Mouse (Mus musculus) hindbrain, embryonic 15.5 days (tissue): ENCODE measurements at regions not wholly inside any gene's neighbourhood (a gene's known extent, or its start where the extent isn't known, plus 50 kb on each side); places are given as distances from the start of the nearest gene placed in this dataset.

Source experiments
- ATAC-seq: fragments of 200-750 bp; cut with Nextera tagmentation; 2 replicates; pipeline ENCODE4 v1.8.0; 2017; ENCODE audit warnings: low read depth, moderate number of reproducible peaks, moderate TSS enrichment; ENCODE audit not compliant: low FRiP score
- H3K27ac ChIP-seq: fragments of 300-500 bp; sonication (generic); replicated peaks from 2 replicates; pipeline ENCODE4 v1.5.1; 2015; ENCODE audit warnings: mild to moderate bottlenecking, inconsistent platforms
- H3K27me3 ChIP-seq: fragments of 300-500 bp; sonication (generic); 2 replicates; pipeline ENCODE4 v1.6.1; 2015; ENCODE audit warnings: control low read depth, inconsistent platforms
- H3K36me3 ChIP-seq: fragments of 300-500 bp; sonication (generic); 2 replicates; pipeline ENCODE4 v1.6.1; 2015; ENCODE audit warnings: control low read depth, inconsistent platforms
- H3K4me1 ChIP-seq: fragments of 300-500 bp; sonication (generic); replicated peaks from 2 replicates; pipeline ENCODE4 v1.6.1; 2015; ENCODE audit warnings: control low read depth, inconsistent platforms
- H3K4me2 ChIP-seq: fragments of 300-500 bp; sonication (generic); 2 replicates; pipeline ENCODE4 v1.6.1; 2015; ENCODE audit warnings: moderate library complexity, mild to moderate bottlenecking, inconsistent platforms
- H3K4me3 ChIP-seq: fragments of 300-500 bp; sonication (generic); 2 replicates; pipeline ENCODE4 v1.5.1; 2015; ENCODE audit warnings: mild to moderate bottlenecking, inconsistent platforms
- H3K9ac ChIP-seq: fragments of 300-500 bp; sonication (generic); 2 replicates; pipeline ENCODE4 v1.6.1; 2015; ENCODE audit warnings: inconsistent platforms
- H3K9me3 ChIP-seq: fragments of 300-500 bp; sonication (generic); 2 replicates; pipeline ENCODE4 v1.6.1; 2016; ENCODE audit warnings: control low read depth, inconsistent platforms
- WGBS: fragments of 180-500 bp; shearing (Covaris S2); methylation state at CpG from one replicate; pipeline ENCODE4 v1.1.7; 2015; 5-methylcytosine and 5-hydroxymethylcytosine counted together

DNA sequence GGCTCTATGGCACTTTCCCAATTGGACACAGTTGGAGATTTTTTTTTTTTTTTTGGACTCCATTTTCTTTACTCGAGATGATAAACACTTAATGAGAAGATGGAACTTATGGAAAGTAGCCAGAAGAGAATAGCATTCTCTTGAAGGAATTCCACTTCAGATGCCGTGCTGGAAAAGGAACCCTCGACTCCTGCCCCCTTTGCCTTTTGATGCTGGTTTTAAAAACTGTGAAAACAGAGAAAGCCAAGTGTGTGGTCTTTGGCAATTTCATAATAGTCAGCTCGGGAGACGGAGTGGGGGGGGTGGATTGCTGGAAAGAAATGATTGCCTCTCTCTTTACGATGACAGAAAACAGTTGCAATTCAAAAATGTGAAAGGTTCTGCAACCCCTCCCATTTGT is 429.2 kb downstream of the Fgf9 start:
- no peak overlapping the region for H3K4me3 ChIP-seq
- 28% methylated on average over 6 of the region's 6 CpGs for WGBS
- no peaks in the 10 kb centered on the region for H3K4me1 ChIP-seq
- H3K36me3 ChIP-seq = no peaks in the 10 kb centered on the region
- no peak overlapping the region for H3K27ac ChIP-seq
- H3K4me2 ChIP-seq = no peak overlapping the region
- H3K27me3 ChIP-seq = no peaks in the 10 kb centered on the region
- no peak for ATAC-seq
- H3K9me3 ChIP-seq = no peaks in the 10 kb centered on the region
- no peak overlapping the region for H3K9ac ChIP-seq

DNA sequence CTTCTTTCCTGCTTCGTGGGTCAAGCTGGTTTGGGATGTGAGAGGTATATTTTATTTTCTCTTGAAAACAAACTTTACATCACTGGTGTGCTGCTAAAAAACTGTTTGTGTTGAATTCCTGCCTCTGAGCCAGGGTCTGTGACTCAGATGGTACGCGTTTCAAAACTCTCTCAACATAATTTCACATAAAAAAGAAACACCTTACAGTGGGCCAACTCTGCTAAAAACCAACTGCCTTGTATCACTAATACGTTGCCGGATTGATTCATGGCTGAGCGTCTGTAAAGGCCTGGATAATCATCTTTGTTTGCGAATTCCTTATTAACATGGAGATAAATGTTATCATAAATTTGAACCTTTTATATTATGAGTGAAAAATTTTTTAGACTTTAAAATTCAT is 428.7 kb downstream of the Fgf9 start:
- H3K9me3 ChIP-seq = no peaks in the 10 kb centered on the region
- WGBS = 84% methylated on average over 7 of the region's 7 CpGs
- H3K27ac ChIP-seq = no peak overlapping the region

DNA sequence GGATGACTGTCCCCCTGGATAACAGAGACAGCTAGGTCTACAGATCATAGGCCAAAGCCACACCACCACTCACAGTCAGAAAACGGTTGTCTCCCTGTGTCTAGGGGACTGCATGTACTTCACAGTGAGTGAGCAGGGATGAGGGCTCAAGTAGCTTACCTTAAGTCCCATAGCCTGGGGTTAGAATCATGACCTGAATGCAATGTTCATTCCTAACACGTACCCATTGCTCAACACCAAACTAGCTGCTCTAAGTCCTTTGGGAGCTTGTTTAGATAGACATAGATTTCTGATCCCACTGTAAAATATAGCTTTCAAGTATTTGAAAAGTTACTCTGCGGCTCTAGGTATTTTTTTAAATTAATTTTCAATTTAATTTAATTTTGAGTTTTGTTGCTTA is 426.6 kb downstream of the Fgf9 start:
- H3K4me3 ChIP-seq = no peak overlapping the region
- no peaks in the 10 kb centered on the region for H3K4me1 ChIP-seq
- no peak overlapping the region for H3K4me2 ChIP-seq
- WGBS = 90% methylated on average over 3 of the region's 3 CpGs
- no peak overlapping the region for H3K27ac ChIP-seq
- no peak overlapping the region for H3K9ac ChIP-seq
- H3K36me3 ChIP-seq = no peaks in the 10 kb centered on the region
- H3K9me3 ChIP-seq = no peaks in the 10 kb centered on the region
- H3K27me3 ChIP-seq = no peaks in the 10 kb centered on the region
- no peak for ATAC-seq

More for the DNA sequence above, 428.7 kb downstream of the Fgf9 start:
- Histone ChIP-seq H3K27me3 (no peaks in the 10 kb centered on the region), H3K4me3 (no peak overlapping the region), H3K4me2 (no peak overlapping the region), H3K9ac (no peak overlapping the region), H3K4me1 (no peaks in the 10 kb centered on the region), H3K36me3 (no peaks in the 10 kb centered on the region)
- ATAC-seq = no peak

DNA sequence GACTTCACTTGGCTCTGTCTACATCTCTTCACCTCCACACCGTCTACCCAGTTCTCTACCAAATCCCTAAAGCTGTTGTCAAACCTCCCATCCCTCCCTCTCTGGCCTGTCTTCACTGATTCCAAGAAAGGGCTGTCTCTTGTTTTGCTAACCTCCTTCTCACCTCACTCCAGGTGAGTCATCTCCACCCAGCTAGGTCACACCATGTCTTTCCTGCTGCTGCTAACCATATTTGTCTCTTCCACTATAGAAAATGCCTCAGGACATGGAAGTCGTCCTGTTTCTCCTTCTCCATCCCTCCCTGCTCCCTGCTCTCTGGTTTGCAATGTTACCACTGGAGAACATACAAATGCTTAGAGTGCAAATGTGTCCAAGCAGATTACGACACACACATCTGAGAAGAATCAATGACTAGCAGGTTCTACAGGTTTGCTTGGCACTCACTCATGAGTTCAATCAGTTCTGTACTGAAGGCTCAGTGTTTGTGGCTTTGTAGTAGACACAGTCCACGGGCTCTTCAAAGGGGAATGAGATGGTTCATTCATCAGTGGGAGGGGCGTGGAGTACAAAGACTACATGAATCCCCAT is 424.1 kb downstream of the Fgf9 start:
- Histone ChIP-seq H3K9ac (no peak overlapping the region), H3K4me2 (no peak overlapping the region), H3K9me3 (no peaks in the 10 kb centered on the region), H3K4me1 (no peaks in the 10 kb centered on the region), H3K27me3 (no peaks in the 10 kb centered on the region), H3K27ac (no peak overlapping the region), H3K36me3 (no peaks in the 10 kb centered on the region), H3K4me3 (no peak overlapping the region)
- WGBS = 80% methylated on average over 5 of the region's 5 CpGs
- no peak for ATAC-seq

DNA sequence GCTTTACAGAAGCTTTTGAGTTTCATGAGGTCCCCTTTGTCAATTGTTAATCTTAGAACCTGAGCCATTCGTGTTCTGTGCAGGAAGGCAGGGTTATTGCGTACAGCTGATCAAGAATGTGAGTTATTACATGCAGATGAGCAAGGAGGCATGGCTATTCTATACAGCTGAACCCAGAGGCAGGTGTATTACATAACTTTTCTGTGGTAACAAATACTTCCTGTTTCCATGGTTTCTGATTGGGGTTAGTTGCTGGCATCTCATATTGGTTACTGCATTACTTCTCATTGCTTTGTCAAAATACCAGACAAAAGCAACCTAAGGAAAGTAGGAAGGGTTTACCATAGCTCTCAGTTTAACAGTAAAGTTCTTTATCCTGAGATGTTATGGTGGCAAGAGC is 421.8 kb downstream of the Fgf9 start:
- H3K27ac ChIP-seq = no peak overlapping the region
- no peaks in the 10 kb centered on the region for H3K27me3 ChIP-seq
- no peaks in the 10 kb centered on the region for H3K36me3 ChIP-seq
- H3K4me3 ChIP-seq = no peak overlapping the region
- no peak for ATAC-seq
- H3K4me2 ChIP-seq = no peak overlapping the region
- H3K9ac ChIP-seq = no peak overlapping the region
- WGBS = 92% methylated on average over 2 of the region's 2 CpGs
- H3K4me1 ChIP-seq = no peaks in the 10 kb centered on the region
- no peaks in the 10 kb centered on the region for H3K9me3 ChIP-seq

DNA sequence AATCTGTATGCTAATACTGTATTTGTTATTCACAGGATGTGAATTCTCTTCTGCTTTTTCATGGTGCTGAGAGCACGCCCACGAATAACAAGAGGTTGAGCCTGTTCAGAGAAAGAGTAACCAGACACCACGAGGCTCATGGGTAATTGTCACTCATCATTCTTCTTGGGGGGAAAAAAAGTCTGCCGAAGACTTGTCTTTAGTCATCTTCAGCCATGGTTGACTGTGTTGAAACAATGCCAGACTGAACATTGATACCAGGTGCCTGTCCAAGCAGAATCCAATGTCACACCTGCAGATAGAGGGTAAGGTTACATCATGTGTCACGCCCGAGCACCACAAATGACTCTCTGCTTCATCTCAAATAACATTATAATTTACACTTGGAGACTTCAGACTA is 418.5 kb downstream of the Fgf9 start:
- H3K4me2 ChIP-seq = no peak overlapping the region
- H3K9ac ChIP-seq = no peak overlapping the region
- no peaks in the 10 kb centered on the region for H3K36me3 ChIP-seq
- H3K27ac ChIP-seq = no peak overlapping the region
- ATAC-seq = no peak
- H3K27me3 ChIP-seq = no peaks in the 10 kb centered on the region
- H3K9me3 ChIP-seq = no peaks in the 10 kb centered on the region
- no peak overlapping the region for H3K4me3 ChIP-seq
- 80% methylated on average over 6 of the region's 6 CpGs for WGBS
- no peaks in the 10 kb centered on the region for H3K4me1 ChIP-seq

DNA sequence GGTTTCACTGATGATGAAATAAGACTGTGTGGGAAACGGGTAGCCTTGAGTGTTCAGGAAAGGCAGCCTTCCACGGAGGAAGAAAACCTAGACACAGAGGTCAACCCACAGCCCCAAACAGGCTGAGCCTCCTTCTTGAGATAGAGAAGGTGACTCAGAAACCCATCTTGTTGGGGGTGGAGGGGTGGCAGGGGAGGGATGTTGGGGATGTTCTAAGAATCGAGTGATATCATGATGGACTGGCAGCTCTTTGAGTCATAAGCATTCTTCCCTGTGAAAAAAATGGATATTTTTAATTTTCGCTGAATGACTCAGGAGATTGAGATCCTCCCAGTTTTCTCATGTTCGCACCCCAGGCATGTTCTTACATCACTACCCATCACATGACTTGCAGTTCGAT is 417.5 kb downstream of the Fgf9 start:
- H3K9ac ChIP-seq = no peak overlapping the region
- H3K4me1 ChIP-seq = no peaks in the 10 kb centered on the region
- no peaks in the 10 kb centered on the region for H3K27me3 ChIP-seq
- H3K4me3 ChIP-seq = no peak overlapping the region
- 95% methylated on average over 6 of the region's 6 CpGs for WGBS
- no peaks in the 10 kb centered on the region for H3K9me3 ChIP-seq
- H3K27ac ChIP-seq = no peak overlapping the region
- no peak for ATAC-seq
- no peaks in the 10 kb centered on the region for H3K36me3 ChIP-seq
- no peak overlapping the region for H3K4me2 ChIP-seq

DNA sequence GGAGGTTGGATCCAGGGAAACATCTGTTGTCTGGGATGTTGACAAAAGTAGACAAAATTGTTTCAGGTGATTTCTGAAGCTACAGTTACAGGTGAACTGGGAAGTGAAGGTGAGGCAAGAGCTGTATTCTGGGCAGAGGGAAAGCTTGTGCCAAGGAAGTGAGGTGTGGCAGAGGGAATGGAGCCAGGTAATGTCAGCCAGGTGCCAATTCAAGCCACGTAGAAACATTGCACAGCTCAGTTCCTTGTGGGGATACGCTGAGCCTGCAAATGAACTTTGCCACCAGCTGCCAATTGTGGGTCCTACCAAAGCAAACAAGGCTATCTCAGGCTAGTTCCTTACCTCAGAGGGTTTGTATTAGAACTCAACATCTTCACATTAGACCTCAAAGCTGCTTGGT is 410.1 kb downstream of the Fgf9 start:
- Histone ChIP-seq H3K4me3 (no peak overlapping the region), H3K36me3 (no peaks in the 10 kb centered on the region), H3K4me1 (no peaks in the 10 kb centered on the region), H3K27me3 (no peaks in the 10 kb centered on the region), H3K9ac (no peak overlapping the region), H3K4me2 (no peak overlapping the region), H3K9me3 (no peaks in the 10 kb centered on the region), H3K27ac (no peak overlapping the region)
- 91% methylated on average over 2 of the region's 2 CpGs for WGBS
- no peak for ATAC-seq

DNA sequence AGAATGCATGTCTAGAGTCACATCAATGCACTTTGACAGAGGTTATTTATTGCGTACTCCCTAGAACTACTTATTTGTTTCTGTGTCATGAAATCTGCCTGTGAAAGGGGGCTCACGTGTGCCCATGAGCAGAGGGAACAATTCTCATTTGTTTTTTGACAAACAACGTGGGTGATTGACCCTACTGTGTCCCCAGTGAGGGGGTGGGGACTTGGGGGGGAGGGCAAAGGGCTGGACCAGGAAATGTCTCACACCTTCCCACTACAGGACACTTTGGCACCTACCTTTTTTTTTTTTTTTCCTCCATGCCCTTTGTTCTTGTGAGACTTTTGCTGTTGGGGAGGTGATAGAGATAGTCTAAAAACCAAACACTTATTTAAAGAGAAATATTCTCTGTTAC is 400.3 kb downstream of the Fgf9 start:
- H3K9me3 ChIP-seq = no peaks in the 10 kb centered on the region
- no peaks in the 10 kb centered on the region for H3K36me3 ChIP-seq
- no peak overlapping the region for H3K9ac ChIP-seq
- no peak overlapping the region for H3K4me2 ChIP-seq
- H3K4me1 ChIP-seq = no peaks in the 10 kb centered on the region
- WGBS = 41% methylated on average over 3 of the region's 3 CpGs
- H3K4me3 ChIP-seq = no peak overlapping the region
- no peak for ATAC-seq
- no peak overlapping the region for H3K27ac ChIP-seq
- no peaks in the 10 kb centered on the region for H3K27me3 ChIP-seq

DNA sequence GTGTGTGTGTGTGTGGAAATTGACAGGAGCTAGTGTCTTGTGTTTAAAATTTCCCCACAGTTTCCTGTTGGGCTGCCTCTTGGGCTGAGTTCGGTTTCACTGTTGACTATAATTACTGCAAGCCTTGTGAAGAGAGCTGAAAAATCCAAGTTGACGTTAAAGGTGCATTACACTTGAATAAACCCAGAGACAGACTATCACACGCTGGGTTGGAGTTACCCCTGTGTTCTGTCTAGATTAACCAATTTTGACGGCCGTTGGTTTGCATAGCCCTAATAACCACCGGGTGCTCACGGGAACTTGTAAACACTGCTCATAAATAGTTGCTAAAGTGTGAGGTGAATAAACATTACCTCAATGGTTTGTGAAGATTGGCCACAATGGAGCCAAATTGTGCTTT is 398.1 kb downstream of the Fgf9 start:
- Histone ChIP-seq H3K27ac (no peak overlapping the region), H3K9ac (no peak overlapping the region), H3K27me3 (no peaks in the 10 kb centered on the region), H3K9me3 (no peaks in the 10 kb centered on the region; the same call in 1 of the 2 replicates), H3K4me1 (no peaks in the 10 kb centered on the region), H3K4me2 (no peak overlapping the region), H3K36me3 (no peaks in the 10 kb centered on the region), H3K4me3 (no peak overlapping the region)
- 84% methylated on average over 7 of the region's 7 CpGs for WGBS
- no peak for ATAC-seq

DNA sequence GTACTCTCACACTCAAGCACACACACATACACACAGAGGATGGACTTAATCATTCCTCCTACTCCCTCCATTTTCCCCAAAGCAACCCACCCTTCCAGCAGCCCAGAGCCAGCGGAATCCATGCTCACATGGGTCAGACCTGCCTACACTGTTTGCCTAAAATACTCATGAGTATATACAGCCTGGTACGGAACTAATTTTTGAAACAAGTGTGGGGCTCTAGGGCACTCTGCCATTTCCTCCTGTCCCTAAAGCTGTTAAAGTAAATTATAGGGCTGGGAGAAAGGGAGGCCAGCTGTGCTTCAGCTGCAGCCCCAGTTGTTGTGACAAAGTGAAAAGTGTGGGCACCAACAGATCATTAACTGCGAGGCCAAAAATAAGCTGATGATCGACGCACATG is 397.5 kb downstream of the Fgf9 start:
- H3K27ac ChIP-seq = no peak overlapping the region
- no peaks in the 10 kb centered on the region for H3K27me3 ChIP-seq
- H3K4me3 ChIP-seq = no peak overlapping the region
- H3K9ac ChIP-seq = no peak overlapping the region
- no peaks in the 10 kb centered on the region for H3K4me1 ChIP-seq
- H3K9me3 ChIP-seq = no peaks in the 10 kb centered on the region; the same call in 1 of the 2 replicates
- H3K4me2 ChIP-seq = no peak overlapping the region
- WGBS = 77% methylated on average over 5 of the region's 5 CpGs
- H3K36me3 ChIP-seq = no peaks in the 10 kb centered on the region
- ATAC-seq = no peak

DNA sequence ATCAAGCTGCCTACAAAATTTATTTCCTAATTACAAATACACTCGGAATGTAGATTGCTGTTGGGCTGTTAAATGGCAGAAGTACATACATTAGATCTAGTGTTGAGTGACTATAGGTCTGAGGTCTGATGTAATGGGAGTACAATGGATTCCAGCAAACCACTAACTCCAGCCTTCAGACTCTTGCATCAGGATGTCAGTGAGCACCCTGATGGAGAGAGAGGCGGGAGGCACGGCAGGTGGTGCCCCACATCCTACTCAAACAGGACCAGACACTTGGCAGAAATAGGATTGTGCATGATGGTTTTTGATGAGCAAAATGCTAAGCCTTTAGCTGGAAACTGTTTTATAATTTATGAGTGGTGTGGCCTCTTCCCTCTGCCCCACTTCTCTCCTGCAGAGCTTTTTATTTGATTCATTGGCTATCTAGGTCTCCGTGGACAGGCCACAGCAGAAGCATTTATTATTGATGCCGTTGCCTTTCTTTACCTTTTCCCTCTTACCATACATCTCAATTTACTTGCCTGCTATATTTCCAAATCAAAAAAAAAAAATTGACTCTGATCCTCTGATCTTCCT is 376.5 kb downstream of the Fgf9 start:
- H3K36me3 ChIP-seq = no peaks in the 10 kb centered on the region
- WGBS = 83% methylated on average over 5 of the region's 5 CpGs
- H3K4me3 ChIP-seq = no peak overlapping the region
- H3K9ac ChIP-seq = no peak overlapping the region
- no peaks in the 10 kb centered on the region for H3K9me3 ChIP-seq
- no peak for ATAC-seq
- no peak overlapping the region for H3K27ac ChIP-seq
- H3K4me2 ChIP-seq = no peak overlapping the region
- H3K4me1 ChIP-seq = no peaks in the 10 kb centered on the region
- no peaks in the 10 kb centered on the region for H3K27me3 ChIP-seq

DNA sequence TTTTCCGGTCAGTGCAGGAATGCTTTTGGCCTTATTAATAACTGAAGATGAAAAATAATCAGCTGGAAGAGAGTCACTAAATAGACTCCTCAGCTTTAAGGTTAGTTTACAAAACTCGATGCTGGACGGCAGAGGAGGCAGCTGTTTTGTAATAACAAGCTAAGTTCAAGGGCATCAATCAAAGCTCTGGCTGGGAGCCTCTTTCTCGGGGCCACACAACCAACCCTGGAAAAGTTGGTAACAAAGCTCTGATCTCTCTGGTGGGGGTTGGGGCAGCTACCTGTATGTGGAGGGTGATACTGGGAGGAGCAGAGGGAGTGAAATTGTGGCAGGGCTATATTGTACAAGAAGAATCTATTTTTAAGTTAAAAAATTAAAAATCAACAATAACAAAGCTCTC is 374.1 kb downstream of the Fgf9 start:
- no peaks in the 10 kb centered on the region for H3K4me1 ChIP-seq
- no peak overlapping the region for H3K9ac ChIP-seq
- no peaks in the 10 kb centered on the region for H3K36me3 ChIP-seq
- no peaks in the 10 kb centered on the region for H3K9me3 ChIP-seq
- 78% methylated on average over 4 of the region's 4 CpGs for WGBS
- H3K27ac ChIP-seq = no peak overlapping the region
- H3K4me3 ChIP-seq = no peak overlapping the region
- ATAC-seq = no peak
- H3K4me2 ChIP-seq = no peak overlapping the region
- H3K27me3 ChIP-seq = no peaks in the 10 kb centered on the region
